Mouse (Mus musculus) retina, postnatal 1 day (tissue): ENCODE data around the gene Bcl11a.

Experiments used
- DNase-seq: peaks from one replicate; pipeline ENCODE4 v3.0.0-alpha.2; 2012

Bcl11a gene

DNA sequence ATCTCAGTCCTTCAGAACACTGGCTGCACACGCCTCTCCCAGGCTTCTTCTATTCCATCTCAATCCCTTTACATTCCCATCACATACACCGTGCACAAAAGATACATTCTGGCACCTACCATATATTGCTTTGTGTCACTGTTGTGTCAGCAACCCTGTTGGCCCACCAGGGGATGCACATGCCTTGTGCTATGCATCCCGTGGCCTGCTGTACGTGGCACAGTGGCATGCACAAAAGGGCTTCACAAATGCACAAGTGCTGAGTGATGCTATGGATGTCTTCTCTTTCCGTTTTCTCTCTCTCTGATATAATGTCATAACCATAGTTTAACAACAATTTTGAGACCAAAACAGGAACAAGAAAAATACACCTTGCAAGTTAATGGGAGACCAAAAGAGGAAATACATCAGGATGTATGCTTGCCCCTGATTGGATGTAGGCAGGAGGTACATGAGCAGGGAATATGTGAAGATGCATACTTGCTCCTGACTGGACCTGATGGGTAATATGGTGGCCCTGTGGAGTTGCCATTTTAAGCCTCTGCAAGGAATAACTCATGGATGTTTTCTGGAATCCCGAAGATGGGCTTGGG is 140.0 kb downstream of the Bcl11a start:
- DNase-seq = no peak

DNA sequence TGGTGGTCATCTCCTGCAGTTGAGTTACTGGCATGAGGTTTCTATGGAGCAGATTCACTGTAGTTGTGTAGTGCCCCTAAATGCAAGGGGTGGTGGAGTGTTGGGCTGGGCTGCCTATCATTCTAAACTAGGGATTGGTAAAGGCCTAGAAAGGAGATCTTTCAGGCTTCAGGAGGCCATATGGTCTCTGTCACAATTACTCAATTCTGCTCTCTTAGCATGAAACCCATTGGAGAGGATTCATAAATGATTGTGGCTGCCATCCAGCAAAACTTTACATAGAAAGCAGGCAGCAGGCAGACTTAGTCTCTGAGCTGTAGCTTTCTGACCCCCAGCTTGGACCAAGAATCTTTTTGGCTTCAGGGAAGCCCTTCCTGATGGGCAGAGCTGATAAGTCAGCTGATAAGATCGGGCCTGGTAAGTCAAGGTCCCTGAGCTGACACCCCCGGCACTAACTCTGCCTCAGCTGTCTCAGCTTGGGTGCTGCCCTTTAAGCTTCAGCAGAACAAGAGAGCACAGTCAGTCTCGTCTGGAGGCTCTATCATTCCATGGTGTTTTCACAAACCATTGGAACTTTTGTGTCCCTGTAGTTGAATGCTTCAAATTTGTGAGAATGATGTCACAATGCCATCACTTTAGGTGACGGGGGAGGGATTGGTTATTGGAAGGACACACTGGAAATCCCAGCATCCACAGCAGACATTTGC is 143.9 kb downstream of the Bcl11a start:
- DNase-seq = no peak
